Mouse (Mus musculus): ENCODE results near the gene Tdrd9.

GRCm38 (mm10) chr12:111946716-111947115, 24.6 kb upstream of the Tdrd9 start:
- TF ChIP-seq CTCF (IDR thresholded peaks at IDR 0.05; ENCODE audit: borderline replicate concordance, insufficient read depth, low read length) (no peak; the same call in 1 of the 2 replicates), POLR2A (IDR thresholded peaks at IDR 0.05; ENCODE audit: low read depth, low read length) (no peak)

Data from embryonic fibroblast, embryonic 13.5 days (primary cell).